Mouse (Mus musculus) liver, embryonic 14.5 days (tissue): ENCODE measurements at regions not wholly inside any gene's neighbourhood (a gene's known extent, or its start where the extent isn't known, plus 50 kb on each side); places are given as distances from the start of the nearest gene placed in this dataset.
"Not testable (repeated sequence)": the region's sequence is repeated elsewhere in the genome, so short reads cannot be mapped to it uniquely, and the experiment has no call there.

Experiments
- ATAC-seq: fragments of 200-750 bp; cut with Nextera tagmentation; 2 replicates; pipeline ENCODE4 v1.8.0; 2017; ENCODE audit warnings: moderate number of reproducible peaks, mild to moderate bottlenecking, moderate library complexity; ENCODE audit not compliant: insufficient read depth
- DNase-seq, 3 experiments: peaks; one replicate each; pipeline ENCODE4 v3.0.0-alpha.2; 2012 to 2013; ENCODE audit warnings: low read depth in 3 of 3, low spot score in 3 of 3
- H3K27ac ChIP-seq: fragments of 300-500 bp; sonication (generic); 2 replicates; pipeline ENCODE4 v1.5.1; 2014; ENCODE audit warnings: moderate library complexity, mild to moderate bottlenecking, control low read depth, inconsistent platforms
- H3K27me3 ChIP-seq: fragments of 300-500 bp; sonication (generic); 2 replicates; pipeline ENCODE4 v1.6.1; 2014; ENCODE audit warnings: mild to moderate bottlenecking, low read length, moderate library complexity; ENCODE audit not compliant: control insufficient read depth, insufficient read depth
- H3K36me3 ChIP-seq: fragments of 300-500 bp; sonication (generic); replicated peaks from 2 replicates; pipeline ENCODE4 v1.6.1; 2014; ENCODE audit warnings: low read depth; ENCODE audit not compliant: control insufficient read depth, insufficient read depth
- H3K4me1 ChIP-seq, 2 experiments: fragments of 200-500 bp in 1 of 2; fragments of 300-500 bp in 1 of 2; sonication (generic) in 1 of 2; replicated peaks; 2 replicates each; pipeline ENCODE4 v1.6.1; 2012 to 2014; ENCODE audit warnings: antibody characterized with exemption in 1 of 2, inconsistent platforms in 1 of 2, low read length in 1 of 2; ENCODE audit not compliant: control insufficient read depth in 2 of 2, insufficient read depth in 2 of 2
- H3K4me2 ChIP-seq: fragments of 300-500 bp; sonication (generic); 2 replicates; pipeline ENCODE4 v1.6.1; 2014; ENCODE audit warnings: low read depth, mild to moderate bottlenecking, control low read depth, moderate library complexity
- H3K4me3 ChIP-seq, 2 experiments: fragments of 200-500 bp in 1 of 2; fragments of 300-500 bp in 1 of 2; sonication (generic) in 1 of 2; 2 replicates each; pipeline ENCODE4 v1.5.1; 2012 to 2014; ENCODE audit warnings: low read depth in 2 of 2, low read length in 2 of 2, mild to moderate bottlenecking in 2 of 2, control low read depth in 1 of 2, inconsistent platforms in 1 of 2, moderate library complexity in 1 of 2; ENCODE audit not compliant: insufficient read depth in 1 of 2
- H3K9ac ChIP-seq: fragments of 300-500 bp; sonication (generic); replicated peaks from 2 replicates; pipeline ENCODE4 v1.6.1; 2014; ENCODE audit warnings: mild to moderate bottlenecking, control low read depth, moderate library complexity
- H3K9me3 ChIP-seq: fragments of 300-500 bp; sonication (generic); 2 replicates; pipeline ENCODE4 v1.6.1; 2016; ENCODE audit warnings: low read length, mixed read lengths; ENCODE audit not compliant: control insufficient read depth
- CTCF ChIP-seq: IDR thresholded peaks from 2 replicates; pipeline ENCODE4 v1.5.1; 2016; ENCODE audit warnings: antibody characterized with exemption, low read depth, control low read depth
- EP300 ChIP-seq: IDR thresholded peaks from 2 replicates; pipeline ENCODE4 v1.6.1; 2016; ENCODE audit warnings: antibody characterized with exemption, low read depth
- WGBS: fragments of 180-500 bp; shearing (Covaris S2); extraction: QIAGEN DNeasy Blood & Tissue Kit; methylation state at CpG from one replicate; pipeline ENCODE4 v1.1.7; 2014; ENCODE audit not compliant: insufficient replicate concordance; 5-methylcytosine and 5-hydroxymethylcytosine counted together

DNA sequence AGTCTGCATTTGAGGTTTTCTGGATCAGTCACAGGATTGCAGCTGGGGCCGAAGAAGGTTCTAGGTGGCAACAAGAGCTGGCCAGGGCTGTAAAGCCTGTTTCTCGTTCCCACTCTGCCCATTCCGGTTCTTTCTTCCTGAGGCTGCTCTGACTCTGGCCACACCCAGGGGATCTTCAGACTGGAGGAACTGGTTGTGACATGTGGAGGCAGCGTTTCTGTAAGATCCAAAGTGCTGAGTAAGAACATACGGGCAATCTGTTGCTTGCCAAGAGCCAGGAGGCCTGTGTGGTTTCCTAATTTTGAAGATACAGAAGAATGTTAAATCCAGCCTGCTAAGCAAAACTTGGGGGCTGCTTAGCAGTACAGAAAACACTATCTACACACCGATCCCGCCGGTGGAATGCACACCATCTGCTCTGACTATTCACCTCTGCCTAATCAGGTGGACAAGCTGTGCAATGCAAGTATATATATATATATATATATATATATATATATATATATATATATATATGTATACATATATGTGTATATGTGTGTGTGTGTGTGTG is 99.3 kb upstream of the Bmp2k start:
- H3K9me3 ChIP-seq = no peaks in the 10 kb centered on the region
- no peak for TF ChIP-seq CTCF
- no peak; the same call in 1 of the 2 replicates for TF ChIP-seq EP300
- peaks cover 5 to 17% of the 10 kb centered on the region in 2 experiments; a peak in 3 of 4 replicates for H3K4me1 ChIP-seq
- 22% methylated on average over 8 of the region's 8 CpGs for WGBS
- H3K27ac ChIP-seq = no peak overlapping the region
- no peaks in the 10 kb centered on the region for H3K27me3 ChIP-seq
- no peak overlapping the region for H3K4me2 ChIP-seq
- no peak overlapping the region for H3K9ac ChIP-seq
- H3K4me3 ChIP-seq = no peak overlapping the region
- ATAC-seq (peak; percentile 79), DNase-seq (no peak)
- H3K36me3 ChIP-seq = no peaks in the 10 kb centered on the region

DNA sequence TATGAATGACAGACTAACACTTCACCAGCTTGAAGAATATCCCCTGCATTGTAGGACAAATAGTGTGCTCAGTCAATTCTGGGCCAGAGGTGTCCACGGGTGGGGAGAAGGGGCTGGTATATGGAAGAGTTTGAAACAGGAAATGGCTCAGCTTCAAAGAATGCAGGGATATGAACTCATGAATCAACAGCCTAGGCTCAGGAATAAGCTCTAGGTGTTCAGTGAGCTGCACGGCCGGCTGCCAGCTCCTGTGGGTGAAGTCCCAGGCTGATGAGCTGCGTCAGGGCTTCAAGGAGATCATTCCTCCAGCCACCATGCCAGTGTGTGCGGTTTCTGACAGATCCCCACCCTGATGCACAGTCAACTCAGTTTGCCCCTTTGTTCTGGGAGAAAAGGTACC is 98.8 kb upstream of the Bmp2k start:
- H3K4me1 ChIP-seq = peaks cover 5 to 17% of the 10 kb centered on the region in 2 experiments; a peak in 3 of 4 replicates
- H3K36me3 ChIP-seq = no peaks in the 10 kb centered on the region
- no peak for DNase-seq
- no peak for ATAC-seq
- 69% methylated on average over 5 of the region's 5 CpGs for WGBS
- H3K27ac ChIP-seq = no peak overlapping the region
- H3K9me3 ChIP-seq = no peaks in the 10 kb centered on the region
- no peaks in the 10 kb centered on the region for H3K27me3 ChIP-seq
- no peak overlapping the region for H3K4me2 ChIP-seq
- no peak overlapping the region for H3K9ac ChIP-seq
- H3K4me3 ChIP-seq = no peak overlapping the region
- no peak for TF ChIP-seq CTCF
- TF ChIP-seq EP300 = no peak

DNA sequence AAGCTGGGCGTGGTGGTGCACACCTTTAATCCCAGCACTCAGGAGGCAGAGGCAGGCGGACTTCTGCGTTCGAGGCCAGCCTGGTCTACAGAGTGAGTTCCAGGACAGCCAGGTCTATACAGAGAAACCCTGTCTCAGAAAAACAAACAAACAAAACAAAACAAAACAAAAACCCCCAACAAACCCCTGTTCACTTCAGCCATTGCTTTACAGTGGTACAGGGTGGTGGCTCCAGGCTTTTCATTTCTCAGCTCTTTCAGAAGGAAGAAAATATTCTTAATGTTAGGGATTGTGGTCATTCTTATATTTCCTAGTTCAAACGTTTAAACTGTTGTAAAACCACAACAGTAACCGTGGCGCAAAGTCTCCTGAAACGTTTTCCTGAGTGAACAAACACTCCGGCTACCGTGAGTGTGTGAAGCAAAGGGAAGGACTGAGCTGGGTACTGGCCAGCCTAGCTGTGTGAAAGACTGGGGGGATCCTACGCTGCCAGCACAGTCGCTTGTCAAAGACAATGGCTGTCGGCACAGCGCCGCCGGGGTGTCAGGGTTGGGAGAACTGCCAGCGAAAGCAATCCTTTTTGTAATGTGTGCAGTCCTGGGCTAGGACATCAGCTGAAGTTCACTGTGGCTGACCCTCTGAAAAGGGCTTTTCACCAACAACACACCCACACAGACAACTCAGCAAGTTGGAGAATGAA is 91.8 kb upstream of the Bmp2k start:
- DNase-seq (no peak), ATAC-seq (peak; percentile 27; the same call in 1 of the 2 replicates)
- Histone ChIP-seq H3K27me3 (no peaks in the 10 kb centered on the region; the same call in 1 of the 2 replicates), H3K4me3 (no peak overlapping the region), H3K27ac (no peak overlapping the region; the same call in 1 of the 2 replicates), H3K4me2 (peak overlapping the region; percentile 50), H3K36me3 (no peaks in the 10 kb centered on the region), H3K4me1 (peaks cover 11 to 19% of the 10 kb centered on the region in 2 experiments), H3K9ac (peak overlapping the region; percentile 60), H3K9me3 (no peaks in the 10 kb centered on the region)
- TF ChIP-seq CTCF (peak; percentile 38; the same call in 1 of the 2 replicates), EP300 (no peak)
- WGBS = 26% methylated on average over 17 of the region's 17 CpGs

DNA sequence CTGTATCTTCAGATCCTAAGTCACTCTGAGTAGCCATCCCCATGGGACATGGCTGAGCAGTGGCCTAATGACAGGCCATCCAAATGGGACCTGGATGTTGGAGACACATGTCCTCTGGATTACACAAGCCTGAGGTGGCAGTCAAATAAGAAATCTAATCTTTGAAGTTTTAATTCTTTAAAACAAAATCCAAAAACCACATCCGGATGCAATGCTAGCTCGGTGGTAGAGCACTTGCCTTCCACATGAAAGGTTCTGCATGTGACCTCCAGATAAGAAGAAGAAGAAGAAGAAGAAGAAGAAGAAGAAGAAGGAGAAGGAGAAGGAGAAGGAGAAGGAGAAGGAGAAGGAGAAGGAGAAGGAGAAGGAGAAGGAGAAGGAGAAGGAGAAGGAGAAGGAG is 89.1 kb upstream of the Bmp2k start:
- not testable (repeated sequence) for H3K36me3 ChIP-seq, DNase-seq, H3K9me3 ChIP-seq, H3K9ac ChIP-seq, H3K27ac ChIP-seq, H3K4me2 ChIP-seq, H3K27me3 ChIP-seq, ATAC-seq, H3K4me3 ChIP-seq
- H3K4me1 ChIP-seq = peaks cover 35 to 45% of the 10 kb centered on the region in 2 experiments
- 37% methylated on average over 2 of the region's 2 CpGs for WGBS

DNA sequence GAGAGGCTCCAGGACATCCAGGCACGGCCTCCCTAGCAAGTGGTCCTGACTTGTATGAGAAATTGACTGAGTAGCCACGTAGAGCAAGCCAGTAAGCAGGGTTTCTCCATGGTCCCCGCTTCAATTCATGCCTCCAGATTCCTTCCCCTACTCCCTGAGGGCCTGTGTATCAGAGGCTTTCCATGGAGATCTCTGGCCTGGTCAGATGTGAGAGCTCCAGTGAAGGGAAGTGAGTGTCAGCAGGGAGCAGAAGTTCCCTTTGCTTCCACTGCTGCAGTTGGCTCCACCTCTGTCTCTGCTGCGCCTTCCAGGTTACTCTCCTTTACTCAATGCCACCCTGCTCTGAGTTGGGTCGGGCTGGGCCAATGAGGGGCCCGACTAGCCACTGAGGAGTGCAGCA is 88.3 kb upstream of the Bmp2k start:
- no peak for ATAC-seq
- Histone ChIP-seq H3K27me3 (no peaks in the 10 kb centered on the region), H3K4me1 (peaks cover 44 to 48% of the 10 kb centered on the region in 2 experiments), H3K9me3 (no peaks in the 10 kb centered on the region), H3K36me3 (no peaks in the 10 kb centered on the region), H3K4me2 (no peak overlapping the region), H3K4me3 (no peak overlapping the region), H3K27ac (peak overlapping the region; percentile 55), H3K9ac (no peak overlapping the region)
- no peak for DNase-seq
- WGBS = 58% methylated on average over 6 of the region's 6 CpGs
- TF ChIP-seq CTCF (no peak), EP300 (no peak)
